Mouse (Mus musculus): ENCODE data around the gene Alcam. TPM values are rescaled to one million over a fixed set of nuclear protein-coding genes. Genes with fewer than 3 reads are reported as not detected.

The Alcam gene
- polyA plus RNA-seq, 1 experiment from 2014 or later, result 61.2 TPM

GRCm38 (mm10) chr16:52303532-52303902 is 150.4 kb downstream of the Alcam start:
- 84% methylated on average over 4 of the region's 4 CpGs for WGBS
- no peak overlapping the region for H3K4me3 ChIP-seq (replicated peaks; ENCODE audit: low read length)
- H3K4me2 ChIP-seq (ENCODE audit: low read depth, low read length), result no peak overlapping the region
- no peak overlapping the region for H3K27ac ChIP-seq (ENCODE audit: low read length)
- no peak for ATAC-seq (ENCODE audit: insufficient read depth, low FRiP score)
- no peaks in the 10 kb centered on the region for H3K4me1 ChIP-seq (ENCODE audit: control insufficient read depth, insufficient read depth, low read length)
- no peaks in the 10 kb centered on the region for H3K9me3 ChIP-seq (replicated peaks; ENCODE audit: control insufficient read depth, low read length)
- H3K36me3 ChIP-seq (ENCODE audit: control insufficient read depth, insufficient read depth, low read length), result no peaks in the 10 kb centered on the region
- no peak overlapping the region for H3K9ac ChIP-seq (ENCODE audit: low read length)
- no peaks in the 10 kb centered on the region for H3K27me3 ChIP-seq (ENCODE audit: control insufficient read depth, insufficient read depth, low read length)

- no peaks in the 10 kb centered on the region for H3K4me1 ChIP-seq (ENCODE audit: control insufficient read depth, insufficient read depth, low read length)
- H3K27ac ChIP-seq (ENCODE audit: low read length), result no peak overlapping the region
- H3K4me2 ChIP-seq (ENCODE audit: low read depth, low read length), result no peak overlapping the region
- whole genome bisulfite sequencing, result 61% methylated on average over 9 of the region's 9 CpGs
- H3K4me3 ChIP-seq (replicated peaks; ENCODE audit: low read length), result no peak overlapping the region
- H3K36me3 ChIP-seq (ENCODE audit: control insufficient read depth, insufficient read depth, low read length), result no peaks in the 10 kb centered on the region
- H3K9me3 ChIP-seq (replicated peaks; ENCODE audit: control insufficient read depth, low read length), result no peaks in the 10 kb centered on the region
- ATAC-seq (ENCODE audit: insufficient read depth, low FRiP score), result no peak
- no peak overlapping the region for H3K9ac ChIP-seq (ENCODE audit: low read length)
- H3K27me3 ChIP-seq (ENCODE audit: control insufficient read depth, insufficient read depth, low read length), result no peaks in the 10 kb centered on the region
Measured at GRCm38 (mm10) chr16:52302790-52303531, 150.9 kb downstream of the Alcam start.

- H3K27ac ChIP-seq (ENCODE audit: low read length), result no peak overlapping the region
- H3K4me1 ChIP-seq (ENCODE audit: control insufficient read depth, insufficient read depth, low read length), result no peaks in the 10 kb centered on the region
- no peak overlapping the region for H3K4me3 ChIP-seq (replicated peaks; ENCODE audit: low read length)
- H3K9me3 ChIP-seq (replicated peaks; ENCODE audit: control insufficient read depth, low read length), result no peaks in the 10 kb centered on the region
- no peaks in the 10 kb centered on the region for H3K27me3 ChIP-seq (ENCODE audit: control insufficient read depth, insufficient read depth, low read length)
- 74% methylated on average over 7 of the region's 7 CpGs for WGBS
- no peak for ATAC-seq (ENCODE audit: insufficient read depth, low FRiP score)
- no peak overlapping the region for H3K4me2 ChIP-seq (ENCODE audit: low read depth, low read length)
- no peaks in the 10 kb centered on the region for H3K36me3 ChIP-seq (ENCODE audit: control insufficient read depth, insufficient read depth, low read length)
- no peak overlapping the region for H3K9ac ChIP-seq (ENCODE audit: low read length)
Measured at GRCm38 (mm10) chr16:52301730-52302129, 152.1 kb downstream of the Alcam start.

- no peak overlapping the region for H3K27ac ChIP-seq (ENCODE audit: low read length)
- H3K27me3 ChIP-seq (ENCODE audit: control insufficient read depth, insufficient read depth, low read length), result no peaks in the 10 kb centered on the region
- no peak for ATAC-seq (ENCODE audit: insufficient read depth, low FRiP score)
- H3K36me3 ChIP-seq (ENCODE audit: control insufficient read depth, insufficient read depth, low read length), result 0 out of 2 replicates have a peak, but pooled peaks cover 4% of the 10 kb centered on the region
- H3K9me3 ChIP-seq (replicated peaks; ENCODE audit: control insufficient read depth, low read length), result no peaks in the 10 kb centered on the region
- no peak overlapping the region for H3K4me2 ChIP-seq (ENCODE audit: low read depth, low read length)
- no peaks in the 10 kb centered on the region for H3K4me1 ChIP-seq (ENCODE audit: control insufficient read depth, insufficient read depth, low read length)
- WGBS, result 43% methylated on average over 1 of the region's 1 CpGs
- H3K9ac ChIP-seq (ENCODE audit: low read length), result no peak overlapping the region
- H3K4me3 ChIP-seq (replicated peaks; ENCODE audit: low read length), result no peak overlapping the region
Measured at GRCm38 (mm10) chr16:52296376-52296775, 157.5 kb downstream of the Alcam start.

GRCm38 (mm10) chr16:52295535-52295934 is 158.3 kb downstream of the Alcam start:
- Histone ChIP-seq H3K9ac (ENCODE audit: low read length) (no peak overlapping the region), H3K4me2 (ENCODE audit: low read depth, low read length) (no peak overlapping the region), H3K36me3 (ENCODE audit: control insufficient read depth, insufficient read depth, low read length) (0 out of 2 replicates have a peak, but pooled peaks cover 4% of the 10 kb centered on the region), H3K4me3 (replicated peaks; ENCODE audit: low read length) (no peak overlapping the region), H3K4me1 (ENCODE audit: control insufficient read depth, insufficient read depth, low read length) (no peaks in the 10 kb centered on the region), H3K27ac (ENCODE audit: low read length) (no peak overlapping the region), H3K27me3 (ENCODE audit: control insufficient read depth, insufficient read depth, low read length) (no peaks in the 10 kb centered on the region), H3K9me3 (replicated peaks; ENCODE audit: control insufficient read depth, low read length) (no peaks in the 10 kb centered on the region)
- ATAC-seq (ENCODE audit: insufficient read depth, low FRiP score), result no peak

- H3K36me3 ChIP-seq (ENCODE audit: control insufficient read depth, insufficient read depth, low read length), result 0 out of 2 replicates have a peak, but pooled peaks cover 6% of the 10 kb centered on the region
- no peak overlapping the region for H3K4me2 ChIP-seq (ENCODE audit: low read depth, low read length)
- no peak overlapping the region for H3K4me3 ChIP-seq (replicated peaks; ENCODE audit: low read length)
- no peak overlapping the region for H3K9ac ChIP-seq (ENCODE audit: low read length)
- no peaks in the 10 kb centered on the region for H3K4me1 ChIP-seq (ENCODE audit: control insufficient read depth, insufficient read depth, low read length)
- H3K27ac ChIP-seq (ENCODE audit: low read length), result no peak overlapping the region
- H3K27me3 ChIP-seq (ENCODE audit: control insufficient read depth, insufficient read depth, low read length), result no peaks in the 10 kb centered on the region
- no peak for ATAC-seq (ENCODE audit: insufficient read depth, low FRiP score)
- WGBS, result 86% methylated on average over 3 of the region's 3 CpGs
- H3K9me3 ChIP-seq (replicated peaks; ENCODE audit: control insufficient read depth, low read length), result no peaks in the 10 kb centered on the region
Measured at GRCm38 (mm10) chr16:52292440-52293048, 161.3 kb downstream of the Alcam start.

- Histone ChIP-seq H3K27me3 (ENCODE audit: control insufficient read depth, insufficient read depth, low read length) (no peaks in the 10 kb centered on the region), H3K9me3 (replicated peaks; ENCODE audit: control insufficient read depth, low read length) (no peaks in the 10 kb centered on the region), H3K27ac (ENCODE audit: low read length) (no peak overlapping the region), H3K36me3 (ENCODE audit: control insufficient read depth, insufficient read depth, low read length) (no peaks in the 10 kb centered on the region), H3K4me1 (ENCODE audit: control insufficient read depth, insufficient read depth, low read length) (no peaks in the 10 kb centered on the region), H3K4me3 (replicated peaks; ENCODE audit: low read length) (no peak overlapping the region), H3K4me2 (ENCODE audit: low read depth, low read length) (no peak overlapping the region), H3K9ac (ENCODE audit: low read length) (no peak overlapping the region)
- WGBS, result 81% methylated on average over 2 of the region's 2 CpGs
- no peak for ATAC-seq (ENCODE audit: insufficient read depth, low FRiP score)
Measured at GRCm38 (mm10) chr16:52280186-52280585, 173.7 kb downstream of the Alcam start.

- no peak for ATAC-seq (ENCODE audit: insufficient read depth, low FRiP score)
- H3K36me3 ChIP-seq (ENCODE audit: control insufficient read depth, insufficient read depth, low read length), result 0 out of 2 replicates have a peak, but pooled peaks cover 4% of the 10 kb centered on the region
- no peak overlapping the region for H3K4me3 ChIP-seq (replicated peaks; ENCODE audit: low read length)
- WGBS, result 80% methylated on average over 4 of the region's 4 CpGs
- no peak overlapping the region for H3K27ac ChIP-seq (ENCODE audit: low read length)
- H3K9ac ChIP-seq (ENCODE audit: low read length), result no peak overlapping the region
- H3K9me3 ChIP-seq (replicated peaks; ENCODE audit: control insufficient read depth, low read length), result no peaks in the 10 kb centered on the region
- no peak overlapping the region for H3K4me2 ChIP-seq (ENCODE audit: low read depth, low read length)
- no peaks in the 10 kb centered on the region for H3K4me1 ChIP-seq (ENCODE audit: control insufficient read depth, insufficient read depth, low read length)
- no peaks in the 10 kb centered on the region for H3K27me3 ChIP-seq (ENCODE audit: control insufficient read depth, insufficient read depth, low read length)
Measured at GRCm38 (mm10) chr16:52265066-52265465, 188.8 kb downstream of the Alcam start.

- Histone ChIP-seq H3K9ac (ENCODE audit: low read length) (no peak overlapping the region), H3K9me3 (replicated peaks; ENCODE audit: control insufficient read depth, low read length) (no peaks in the 10 kb centered on the region), H3K36me3 (ENCODE audit: control insufficient read depth, insufficient read depth, low read length) (0 out of 2 replicates have a peak, but pooled peaks cover 4% of the 10 kb centered on the region), H3K4me1 (ENCODE audit: control insufficient read depth, insufficient read depth, low read length) (no peaks in the 10 kb centered on the region), H3K27ac (ENCODE audit: low read length) (no peak overlapping the region), H3K4me3 (replicated peaks; ENCODE audit: low read length) (no peak overlapping the region), H3K27me3 (ENCODE audit: control insufficient read depth, insufficient read depth, low read length) (no peaks in the 10 kb centered on the region), H3K4me2 (ENCODE audit: low read depth, low read length) (no peak overlapping the region)
- no peak for ATAC-seq (ENCODE audit: insufficient read depth, low FRiP score)
Measured at GRCm38 (mm10) chr16:52263751-52264150, 190.1 kb downstream of the Alcam start.
